Mouse (Mus musculus) hindbrain, embryonic 16.5 days (tissue): ENCODE measurements at regions not wholly inside any gene's neighbourhood (a gene's known extent, or its start where the extent isn't known, plus 50 kb on each side); places are given as distances from the start of the nearest gene placed in this dataset.

Experiments
- ATAC-seq: fragments of 200-750 bp; cut with Nextera tagmentation; 2 replicates; pipeline ENCODE4 v1.8.0; 2017; ENCODE audit warnings: moderate TSS enrichment, moderate library complexity
- H3K27ac ChIP-seq: fragments of 300-500 bp; sonication (generic); 2 replicates; pipeline ENCODE4 v1.5.1; 2014; ENCODE audit warnings: low read depth, mild to moderate bottlenecking, control low read depth, low read length, moderate library complexity
- H3K27me3 ChIP-seq: fragments of 300-500 bp; sonication (generic); replicated peaks from 2 replicates; pipeline ENCODE4 v1.6.1; 2014; ENCODE audit warnings: low read length; ENCODE audit not compliant: control insufficient read depth, insufficient read depth
- H3K36me3 ChIP-seq: fragments of 300-500 bp; sonication (generic); 2 replicates; pipeline ENCODE4 v1.6.1; 2014; ENCODE audit warnings: mild to moderate bottlenecking, low read length, moderate library complexity, mixed read lengths; ENCODE audit not compliant: control insufficient read depth, insufficient read depth
- H3K4me1 ChIP-seq: fragments of 300-500 bp; sonication (generic); 2 replicates; pipeline ENCODE4 v1.6.1; 2014; ENCODE audit warnings: low read depth, low read length; ENCODE audit not compliant: control insufficient read depth, insufficient read depth
- H3K4me2 ChIP-seq: fragments of 300-500 bp; sonication (generic); 2 replicates; pipeline ENCODE4 v1.6.1; 2014; ENCODE audit warnings: mild to moderate bottlenecking, low read length, control low read depth, moderate library complexity
- H3K4me3 ChIP-seq: fragments of 300-500 bp; sonication (generic); 2 replicates; pipeline ENCODE4 v1.5.1; 2014; ENCODE audit warnings: mild to moderate bottlenecking, low read length, control low read depth, moderate library complexity
- H3K9ac ChIP-seq: fragments of 300-500 bp; sonication (generic); 2 replicates; pipeline ENCODE4 v1.6.1; 2014; ENCODE audit warnings: low read depth, mild to moderate bottlenecking, control low read depth, low read length, moderate library complexity
- H3K9me3 ChIP-seq: fragments of 300-500 bp; sonication (generic); 2 replicates; pipeline ENCODE4 v1.6.1; 2014; ENCODE audit warnings: mild to moderate bottlenecking, low read length, moderate library complexity; ENCODE audit not compliant: control insufficient read depth
- WGBS: fragments of 180-500 bp; shearing (Covaris S2); extraction: QIAGEN DNeasy Blood & Tissue Kit; methylation state at CpG from one replicate; pipeline ENCODE4 v1.1.7; 2014; 5-methylcytosine and 5-hydroxymethylcytosine counted together

GRCm38 (mm10) chr10:87676041-87676672 is 154.6 kb downstream of the Pah start:
- Histone ChIP-seq H3K4me1 (no peaks in the 10 kb centered on the region), H3K9me3 (no peaks in the 10 kb centered on the region), H3K9ac (no peak overlapping the region), H3K36me3 (no peaks in the 10 kb centered on the region), H3K27ac (no peak overlapping the region), H3K4me3 (no peak overlapping the region), H3K27me3 (no peaks in the 10 kb centered on the region), H3K4me2 (no peak overlapping the region)
- ATAC-seq, result peak; percentile 71; the same call in 1 of the 2 replicates
- WGBS, result 69% methylated on average over 4 of the region's 4 CpGs

DNA sequence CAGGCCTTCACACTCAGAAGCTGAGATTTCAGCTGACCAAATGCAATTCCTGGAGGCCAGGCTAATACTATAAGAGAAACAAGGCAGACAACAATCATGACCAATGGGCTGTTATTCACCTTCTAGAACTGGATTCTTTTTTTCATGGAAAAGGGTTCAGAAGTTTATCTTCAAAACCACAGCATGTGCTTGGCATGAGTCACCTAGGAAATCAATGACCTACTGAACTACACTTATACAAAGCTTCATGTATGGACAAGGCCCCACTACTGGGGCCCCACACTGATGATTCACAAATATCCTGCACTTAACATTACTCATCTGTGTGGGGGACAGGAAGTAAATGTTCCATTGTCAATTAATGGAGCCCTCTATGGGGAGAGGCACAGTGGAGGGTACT is 157.4 kb downstream of the Pah start:
- no peaks in the 10 kb centered on the region for H3K4me1 ChIP-seq
- H3K9ac ChIP-seq, result no peak overlapping the region
- ATAC-seq, result no peak
- H3K4me2 ChIP-seq, result no peak overlapping the region
- no peaks in the 10 kb centered on the region for H3K36me3 ChIP-seq
- H3K27ac ChIP-seq, result no peak overlapping the region
- H3K27me3 ChIP-seq, result no peaks in the 10 kb centered on the region
- H3K9me3 ChIP-seq, result no peaks in the 10 kb centered on the region
- H3K4me3 ChIP-seq, result no peak overlapping the region

- Histone ChIP-seq H3K4me1 (no peaks in the 10 kb centered on the region), H3K36me3 (no peaks in the 10 kb centered on the region), H3K9ac (no peak overlapping the region), H3K27ac (no peak overlapping the region), H3K4me2 (no peak overlapping the region), H3K4me3 (no peak overlapping the region), H3K9me3 (no peaks in the 10 kb centered on the region), H3K27me3 (no peaks in the 10 kb centered on the region)
- WGBS, result 51% methylated on average over 4 of the region's 4 CpGs
- ATAC-seq, result no peak
These were observed 164.7 kb downstream of the Pah start for GRCm38 (mm10) chr10:87686311-87686710.

- ATAC-seq, result no peak
- WGBS, result 81% methylated on average over 2 of the region's 2 CpGs
- H3K27ac ChIP-seq, result no peak overlapping the region
- H3K4me2 ChIP-seq, result no peak overlapping the region
- no peaks in the 10 kb centered on the region for H3K4me1 ChIP-seq
- no peaks in the 10 kb centered on the region for H3K36me3 ChIP-seq
- no peaks in the 10 kb centered on the region for H3K27me3 ChIP-seq
- no peak overlapping the region for H3K4me3 ChIP-seq
- H3K9me3 ChIP-seq, result no peaks in the 10 kb centered on the region
- no peak overlapping the region for H3K9ac ChIP-seq
These were observed 165.2 kb downstream of the Pah start for GRCm38 (mm10) chr10:87686785-87687184.

GRCm38 (mm10) chr10:87687844-87688243 is 166.2 kb downstream of the Pah start:
- Histone ChIP-seq H3K4me1 (no peaks in the 10 kb centered on the region), H3K9ac (no peak overlapping the region), H3K36me3 (no peaks in the 10 kb centered on the region), H3K27me3 (no peaks in the 10 kb centered on the region), H3K27ac (no peak overlapping the region), H3K4me2 (no peak overlapping the region), H3K9me3 (no peaks in the 10 kb centered on the region), H3K4me3 (no peak overlapping the region)
- no peak for ATAC-seq
- 84% methylated on average over 2 of the region's 2 CpGs for WGBS

DNA sequence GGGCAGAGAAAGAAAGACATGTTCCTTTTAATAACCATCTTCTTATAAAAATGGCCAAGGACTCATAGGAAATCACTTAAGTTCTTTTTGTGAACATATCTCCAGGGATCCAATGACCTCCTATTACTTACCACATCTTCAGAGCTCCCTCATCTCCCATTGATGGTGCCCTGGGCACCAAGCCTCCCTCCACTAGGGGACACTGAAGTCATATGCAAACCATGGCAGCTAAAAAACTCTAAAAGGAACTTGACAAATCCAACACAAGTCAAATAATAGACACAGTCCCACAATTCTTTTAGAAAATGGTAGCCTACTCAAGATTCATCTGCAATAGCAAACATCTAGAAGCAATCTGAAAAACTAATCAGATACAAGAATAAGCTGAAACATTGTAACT is 167.2 kb upstream of the Igf1 start:
- ATAC-seq, result no peak
- H3K9me3 ChIP-seq, result no peaks in the 10 kb centered on the region
- H3K27me3 ChIP-seq, result no peaks in the 10 kb centered on the region
- H3K36me3 ChIP-seq, result no peaks in the 10 kb centered on the region
- H3K27ac ChIP-seq, result no peak overlapping the region
- H3K4me3 ChIP-seq, result no peak overlapping the region
- H3K4me2 ChIP-seq, result no peak overlapping the region
- H3K4me1 ChIP-seq, result no peaks in the 10 kb centered on the region
- no peak overlapping the region for H3K9ac ChIP-seq

DNA sequence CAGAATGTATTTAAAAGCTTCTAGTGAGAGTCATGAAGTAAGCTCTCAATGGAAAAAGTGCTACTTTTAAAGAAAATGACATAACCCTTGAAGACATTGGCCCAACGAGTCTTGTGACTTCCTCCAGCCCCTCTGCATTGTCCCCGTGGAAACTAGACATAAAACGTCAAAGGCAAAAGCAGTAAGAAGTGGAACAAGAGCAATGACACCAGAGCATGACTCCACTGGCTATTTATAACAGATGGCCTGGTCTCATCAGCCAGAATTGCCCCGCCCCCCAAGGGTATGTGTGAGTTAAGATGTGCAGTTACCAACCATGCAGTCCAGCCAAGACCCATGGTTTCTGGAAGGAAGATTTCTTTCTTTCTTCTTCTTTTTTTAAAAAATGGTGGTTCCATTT is 161.6 kb upstream of the Igf1 start:
- no peaks in the 10 kb centered on the region for H3K9me3 ChIP-seq
- no peaks in the 10 kb centered on the region for H3K27me3 ChIP-seq
- no peak overlapping the region for H3K9ac ChIP-seq
- no peak overlapping the region for H3K4me2 ChIP-seq
- no peak overlapping the region for H3K4me3 ChIP-seq
- H3K4me1 ChIP-seq, result no peaks in the 10 kb centered on the region
- no peak overlapping the region for H3K27ac ChIP-seq
- ATAC-seq, result no peak
- H3K36me3 ChIP-seq, result no peaks in the 10 kb centered on the region
- WGBS, result 74% methylated on average over 4 of the region's 4 CpGs

DNA sequence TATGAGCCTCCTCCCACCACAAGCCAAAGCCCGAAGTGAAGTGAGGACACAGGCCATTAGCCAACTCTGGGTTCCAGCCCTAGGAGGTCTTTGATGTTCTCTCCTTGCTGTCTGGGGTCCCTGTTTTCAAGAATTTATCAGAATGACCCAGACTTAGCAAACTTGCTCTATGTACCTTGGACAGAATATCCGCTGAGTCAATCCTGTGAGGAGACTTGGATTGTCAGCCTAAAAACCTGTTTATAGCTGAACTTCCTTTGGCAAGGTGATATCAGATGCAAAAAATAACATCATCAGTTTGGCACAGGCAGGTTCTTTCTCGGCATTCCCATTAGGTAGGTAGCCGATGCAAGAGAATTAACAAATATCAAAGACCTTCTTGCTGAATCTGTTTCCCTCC is 146.9 kb upstream of the Igf1 start:
- 87% methylated on average over 4 of the region's 4 CpGs for WGBS
- H3K27me3 ChIP-seq, result no peaks in the 10 kb centered on the region
- no peak overlapping the region for H3K4me3 ChIP-seq
- no peaks in the 10 kb centered on the region for H3K36me3 ChIP-seq
- no peak overlapping the region for H3K4me2 ChIP-seq
- ATAC-seq, result no peak
- H3K27ac ChIP-seq, result no peak overlapping the region
- H3K4me1 ChIP-seq, result no peaks in the 10 kb centered on the region
- no peak overlapping the region for H3K9ac ChIP-seq
- no peaks in the 10 kb centered on the region for H3K9me3 ChIP-seq

GRCm38 (mm10) chr10:87711798-87712197 is 146.3 kb upstream of the Igf1 start:
- no peak for ATAC-seq
- Histone ChIP-seq H3K4me1 (no peaks in the 10 kb centered on the region), H3K9me3 (no peaks in the 10 kb centered on the region), H3K27ac (no peak overlapping the region), H3K36me3 (no peaks in the 10 kb centered on the region), H3K4me2 (no peak overlapping the region), H3K27me3 (no peaks in the 10 kb centered on the region), H3K4me3 (no peak overlapping the region), H3K9ac (no peak overlapping the region)
- 57% methylated on average over 3 of the region's 3 CpGs for WGBS
